Mouse (Mus musculus): Measurements from ENCODE around the gene Gse1. TPM values are rescaled to one million over a fixed set of nuclear protein-coding genes. Genes with fewer than 3 reads are reported as not detected.

The Gse1 gene
- polyA plus RNA-seq, 1 experiment from 2014 or later = 22.6 TPM

DNA sequence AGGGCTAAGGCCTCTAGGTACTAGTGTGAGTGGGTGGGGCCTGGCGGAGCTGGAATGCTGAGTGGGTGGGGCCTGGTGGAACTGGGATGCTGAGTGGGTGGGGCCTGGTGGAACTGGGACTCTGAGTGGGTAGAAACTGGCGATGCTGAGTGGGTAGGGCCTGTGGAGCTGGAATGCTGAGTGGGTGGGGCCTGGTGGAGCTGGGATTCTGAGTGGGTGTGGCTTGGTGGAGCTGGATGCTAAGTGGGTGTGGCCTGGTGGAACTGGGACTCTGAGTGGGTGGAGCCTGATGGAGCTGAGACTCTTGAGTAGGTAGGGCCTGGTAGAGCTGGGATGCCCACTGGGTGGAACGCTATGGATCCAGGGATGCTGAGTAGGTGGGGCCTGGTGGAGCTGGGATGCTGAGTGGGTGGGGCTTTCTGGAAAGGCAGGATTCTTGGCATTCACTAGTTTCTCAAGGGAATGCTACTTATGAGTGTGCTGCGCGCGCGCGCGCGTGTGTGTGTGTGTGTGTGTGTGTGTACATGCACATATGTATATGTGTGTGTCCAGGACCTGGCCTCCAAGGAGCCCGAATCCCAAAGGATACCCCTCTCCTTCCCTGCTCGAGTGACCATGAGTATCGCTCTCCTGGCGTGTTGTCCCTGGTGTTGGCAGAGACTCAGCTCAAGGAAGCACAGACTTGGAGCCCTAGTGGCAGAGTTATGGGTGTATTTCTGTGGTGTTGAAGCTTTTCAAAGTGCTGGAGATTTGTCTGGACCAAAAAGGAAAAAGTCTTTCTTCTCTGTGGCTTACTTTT is 290.7 kb downstream of the Gse1 start:
- ATAC-seq (no peak), DNase-seq (ENCODE audit: low spot score) (no peak)
- Histone ChIP-seq H3K9me3 (replicated peaks; ENCODE audit: control insufficient read depth, low read length) (no peaks in the 10 kb centered on the region), H3K4me3 (ENCODE audit: low read depth, low read length) (no peak overlapping the region), H3K4me1 (ENCODE audit: control insufficient read depth, insufficient read depth, low read length) (peaks cover 85% of the 10 kb centered on the region), H3K27ac (ENCODE audit: low read depth, low read length) (no peak overlapping the region), H3K4me2 (ENCODE audit: low read length) (no peak overlapping the region), H3K9ac (ENCODE audit: low read length) (no peak overlapping the region), H3K36me3 (ENCODE audit: control insufficient read depth, insufficient read depth, low read length) (no peaks in the 10 kb centered on the region), H3K27me3 (replicated peaks; ENCODE audit: control insufficient read depth, insufficient read depth, low read length) (no peaks in the 10 kb centered on the region)
- WGBS = 59% methylated on average over 14 of the region's 14 CpGs

DNA sequence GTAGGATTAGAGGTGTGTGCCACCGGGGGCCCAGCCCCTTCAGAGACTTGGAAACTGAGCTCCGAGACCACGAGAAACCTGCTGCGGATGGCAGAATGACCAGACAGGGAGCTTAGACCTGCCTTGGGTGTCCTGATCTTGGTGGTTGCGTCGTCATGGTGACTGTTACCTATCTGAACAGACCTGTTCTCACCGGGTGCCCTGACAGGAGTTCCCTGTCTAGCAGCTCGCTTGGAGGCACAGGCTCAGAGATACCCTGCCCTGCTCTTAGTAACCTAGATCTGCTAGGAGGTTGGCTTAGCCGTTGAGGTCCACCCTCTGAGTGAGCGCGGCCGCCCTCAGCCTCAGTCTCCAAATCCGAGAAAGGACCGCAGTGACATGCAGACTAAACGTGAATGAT is 292.0 kb downstream of the Gse1 start:
- ATAC-seq (no peak), DNase-seq (ENCODE audit: low spot score) (no peak)
- Histone ChIP-seq H3K9ac (ENCODE audit: low read length) (peak overlapping the region; percentile 40; the same call in 1 of the 2 replicates), H3K27me3 (replicated peaks; ENCODE audit: control insufficient read depth, insufficient read depth, low read length) (no peaks in the 10 kb centered on the region), H3K36me3 (ENCODE audit: control insufficient read depth, insufficient read depth, low read length) (no peaks in the 10 kb centered on the region), H3K4me1 (ENCODE audit: control insufficient read depth, insufficient read depth, low read length) (peaks cover 82% of the 10 kb centered on the region), H3K9me3 (replicated peaks; ENCODE audit: control insufficient read depth, low read length) (no peaks in the 10 kb centered on the region), H3K27ac (ENCODE audit: low read depth, low read length) (peak overlapping the region; percentile 95), H3K4me2 (ENCODE audit: low read length) (peak overlapping the region; percentile 25), H3K4me3 (ENCODE audit: low read depth, low read length) (no peak overlapping the region)
- WGBS = 64% methylated on average over 15 of the region's 15 CpGs

DNA sequence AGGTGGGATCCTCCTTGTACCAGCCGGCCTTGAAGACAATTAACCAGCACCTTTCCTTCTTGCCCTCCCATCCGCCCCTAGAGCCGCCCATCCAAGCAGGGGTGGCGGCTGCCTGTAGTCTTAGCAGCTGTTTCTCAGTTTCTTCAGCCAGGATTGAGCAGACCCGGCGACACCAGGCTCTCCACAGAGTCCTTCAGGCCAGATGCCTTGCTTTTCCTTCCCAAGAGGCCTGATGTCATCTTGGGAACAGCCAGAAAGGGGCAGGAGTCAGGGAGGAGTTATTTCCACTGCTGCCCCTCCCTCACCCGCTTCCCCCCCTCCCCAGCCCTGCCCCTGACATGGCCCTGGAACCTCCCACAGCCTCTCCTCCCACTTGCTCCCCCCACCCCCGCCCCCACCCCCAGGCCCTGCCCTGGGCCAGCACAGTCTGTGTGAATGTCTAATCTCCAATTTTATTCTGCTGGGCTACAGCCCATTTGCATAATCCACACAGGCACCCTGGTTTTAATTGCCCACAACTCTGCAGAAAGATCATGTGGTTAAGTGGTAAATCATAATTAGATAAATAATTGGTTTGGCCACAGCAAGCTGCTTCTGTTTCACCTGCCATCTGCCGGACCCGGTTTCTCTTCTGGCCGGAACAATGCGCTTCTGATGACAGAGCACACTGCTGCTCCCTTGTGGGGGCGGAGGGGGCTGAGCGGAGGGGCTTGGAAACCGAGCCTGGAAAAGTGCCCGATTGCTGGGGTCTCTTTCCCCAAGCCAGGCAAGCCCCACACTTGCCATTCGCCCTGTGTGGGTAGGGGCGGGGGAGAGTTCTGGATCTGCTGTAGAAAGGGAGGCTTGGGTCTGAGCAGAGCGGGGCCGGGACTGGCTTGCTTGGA is 292.7 kb downstream of the Gse1 start:
- Histone ChIP-seq H3K4me1 (ENCODE audit: control insufficient read depth, insufficient read depth, low read length) (peaks cover 85% of the 10 kb centered on the region), H3K36me3 (ENCODE audit: control insufficient read depth, insufficient read depth, low read length) (no peaks in the 10 kb centered on the region), H3K9ac (ENCODE audit: low read length) (peak overlapping the region; percentile 49), H3K27ac (ENCODE audit: low read depth, low read length) (peak overlapping the region; percentile 95), H3K4me2 (ENCODE audit: low read length) (peak overlapping the region; percentile 34), H3K4me3 (ENCODE audit: low read depth, low read length) (no peak overlapping the region), H3K27me3 (replicated peaks; ENCODE audit: control insufficient read depth, insufficient read depth, low read length) (no peaks in the 10 kb centered on the region), H3K9me3 (replicated peaks; ENCODE audit: control insufficient read depth, low read length) (no peaks in the 10 kb centered on the region)
- 3% methylated on average over 20 of the region's 20 CpGs for WGBS
- peak; percentile 97 for DNase-seq (ENCODE audit: low spot score)
- ATAC-seq = peak; percentile 88

DNA sequence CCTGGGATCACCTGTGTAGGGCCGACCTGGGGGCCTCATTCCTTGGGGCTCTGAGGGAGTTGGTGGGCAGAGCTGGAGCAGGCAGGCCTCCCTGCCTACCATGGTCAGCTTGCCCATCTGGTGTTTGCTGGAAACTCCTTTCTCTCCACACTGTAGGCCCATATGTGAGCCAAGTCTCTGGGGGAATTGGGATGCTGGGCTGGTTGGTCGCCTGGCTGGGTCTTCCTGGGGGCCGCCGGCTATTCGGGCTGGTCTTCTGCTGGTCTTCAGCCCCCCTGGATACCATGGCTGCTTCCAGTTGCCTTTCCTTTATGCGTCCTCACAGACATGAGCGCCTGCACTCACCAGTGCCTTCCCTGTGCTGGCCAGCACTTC is 293.3 kb downstream of the Gse1 start:
- ATAC-seq (no peak), DNase-seq (ENCODE audit: low spot score) (no peak)
- H3K4me2 ChIP-seq (ENCODE audit: low read length) = peak overlapping the region; percentile 34
- H3K9me3 ChIP-seq (replicated peaks; ENCODE audit: control insufficient read depth, low read length) = no peaks in the 10 kb centered on the region
- H3K27ac ChIP-seq (ENCODE audit: low read depth, low read length) = peak overlapping the region; percentile 95
- H3K4me3 ChIP-seq (ENCODE audit: low read depth, low read length) = no peak overlapping the region
- H3K27me3 ChIP-seq (replicated peaks; ENCODE audit: control insufficient read depth, insufficient read depth, low read length) = no peaks in the 10 kb centered on the region
- peak overlapping the region; percentile 49 for H3K9ac ChIP-seq (ENCODE audit: low read length)
- peaks cover 84% of the 10 kb centered on the region for H3K4me1 ChIP-seq (ENCODE audit: control insufficient read depth, insufficient read depth, low read length)
- 41% methylated on average over 7 of the region's 7 CpGs for WGBS
- no peaks in the 10 kb centered on the region for H3K36me3 ChIP-seq (ENCODE audit: control insufficient read depth, insufficient read depth, low read length)

DNA sequence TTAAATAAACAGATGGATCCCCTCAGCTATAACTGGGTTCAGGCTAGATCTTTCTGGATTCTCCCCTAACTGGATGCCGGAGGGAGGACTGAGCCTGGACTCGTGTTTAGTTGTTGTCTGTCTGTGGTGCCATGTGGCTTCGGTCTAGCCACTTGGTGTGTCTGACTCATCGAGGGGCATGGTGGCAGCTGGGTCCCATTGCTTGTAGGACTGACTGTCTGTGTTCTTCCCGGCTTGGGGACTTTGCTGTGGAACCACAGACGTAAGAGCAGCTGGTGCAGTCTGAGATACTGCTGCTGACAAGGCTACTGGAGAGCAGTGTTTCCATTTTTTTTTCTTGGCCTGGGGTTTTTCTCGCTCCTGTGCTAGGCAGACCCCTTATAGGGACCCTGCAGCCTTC is 295.4 kb downstream of the Gse1 start:
- Histone ChIP-seq H3K9ac (ENCODE audit: low read length) (peak overlapping the region; percentile 32; the same call in 1 of the 2 replicates), H3K27ac (ENCODE audit: low read depth, low read length) (peak overlapping the region; percentile 52; the same call in 1 of the 2 replicates)
- WGBS = 60% methylated on average over 7 of the region's 7 CpGs

DNA sequence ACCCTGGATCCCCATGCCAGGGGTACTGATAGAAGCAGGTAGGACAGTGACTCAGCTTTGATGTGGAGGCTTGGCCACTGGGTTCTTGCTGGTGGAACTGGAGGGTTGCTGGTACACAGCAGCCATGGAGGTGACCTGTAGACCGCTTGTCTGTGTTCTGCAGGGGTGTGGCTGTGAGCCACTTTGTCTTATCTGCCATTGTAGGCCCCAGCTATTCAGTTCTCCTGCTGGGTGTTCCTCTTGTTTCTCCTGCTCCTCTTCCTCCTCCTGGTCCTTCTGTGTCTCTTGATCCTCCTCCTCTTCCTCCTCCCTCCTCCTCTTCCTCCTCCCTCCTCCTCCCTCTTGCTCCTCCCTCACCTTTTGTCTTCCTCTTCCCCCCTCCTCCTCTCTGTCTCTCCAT is 296.9 kb downstream of the Gse1 start:
- WGBS = 100% methylated on average over 1 of the region's 1 CpGs
- no peaks in the 10 kb centered on the region for H3K27me3 ChIP-seq (replicated peaks; ENCODE audit: control insufficient read depth, insufficient read depth, low read length)
- ATAC-seq (no peak), DNase-seq (ENCODE audit: low spot score) (no peak)
- H3K9ac ChIP-seq (ENCODE audit: low read length) = peak overlapping the region; percentile 32; the same call in 1 of the 2 replicates
- peaks cover 74% of the 10 kb centered on the region for H3K4me1 ChIP-seq (ENCODE audit: control insufficient read depth, insufficient read depth, low read length)
- H3K27ac ChIP-seq (ENCODE audit: low read depth, low read length) = peak overlapping the region; percentile 14; the same call in 1 of the 2 replicates
- H3K9me3 ChIP-seq (replicated peaks; ENCODE audit: control insufficient read depth, low read length) = no peaks in the 10 kb centered on the region
- no peaks in the 10 kb centered on the region for H3K36me3 ChIP-seq (ENCODE audit: control insufficient read depth, insufficient read depth, low read length)
- H3K4me2 ChIP-seq (ENCODE audit: low read length) = no peak overlapping the region
- H3K4me3 ChIP-seq (ENCODE audit: low read depth, low read length) = no peak overlapping the region

More for the DNA sequence above, 295.4 kb downstream of the Gse1 start:
- DNase-seq (ENCODE audit: low spot score) (no peak), ATAC-seq (no peak)
- Histone ChIP-seq H3K27me3 (replicated peaks; ENCODE audit: control insufficient read depth, insufficient read depth, low read length) (no peaks in the 10 kb centered on the region), H3K4me1 (ENCODE audit: control insufficient read depth, insufficient read depth, low read length) (peaks cover 82% of the 10 kb centered on the region), H3K36me3 (ENCODE audit: control insufficient read depth, insufficient read depth, low read length) (no peaks in the 10 kb centered on the region), H3K4me3 (ENCODE audit: low read depth, low read length) (no peak overlapping the region), H3K9me3 (replicated peaks; ENCODE audit: control insufficient read depth, low read length) (no peaks in the 10 kb centered on the region), H3K4me2 (ENCODE audit: low read length) (no peak overlapping the region)

DNA sequence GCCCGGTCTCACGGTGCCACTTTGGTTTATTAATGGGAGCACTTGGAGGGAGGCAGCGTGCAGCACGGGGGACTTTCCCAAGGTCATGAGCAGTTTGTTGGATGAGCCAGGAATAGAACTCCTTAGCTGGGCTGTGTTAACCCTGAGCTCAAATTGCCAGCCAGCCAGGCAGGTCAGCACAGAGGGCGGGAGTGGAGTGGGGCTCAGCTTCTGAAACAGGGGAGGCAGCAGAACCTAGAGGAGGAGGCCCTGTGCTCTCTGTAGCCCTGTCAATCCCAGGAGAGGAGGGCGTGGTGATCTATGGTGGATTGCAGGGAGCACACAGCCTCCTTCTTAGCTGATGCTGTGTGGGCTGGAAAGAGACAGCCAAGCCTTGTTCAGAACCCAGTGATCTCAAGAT is 297.6 kb downstream of the Gse1 start:
- no peak overlapping the region for H3K4me3 ChIP-seq (ENCODE audit: low read depth, low read length)
- H3K27ac ChIP-seq (ENCODE audit: low read depth, low read length) = peak overlapping the region; percentile 14; the same call in 1 of the 2 replicates
- DNase-seq (ENCODE audit: low spot score) (no peak), ATAC-seq (no peak)
- no peaks in the 10 kb centered on the region for H3K36me3 ChIP-seq (ENCODE audit: control insufficient read depth, insufficient read depth, low read length)
- H3K9ac ChIP-seq (ENCODE audit: low read length) = peak overlapping the region; percentile 32
- H3K4me1 ChIP-seq (ENCODE audit: control insufficient read depth, insufficient read depth, low read length) = peaks cover 67% of the 10 kb centered on the region
- no peaks in the 10 kb centered on the region for H3K27me3 ChIP-seq (replicated peaks; ENCODE audit: control insufficient read depth, insufficient read depth, low read length)
- no peaks in the 10 kb centered on the region for H3K9me3 ChIP-seq (replicated peaks; ENCODE audit: control insufficient read depth, low read length)
- no peak overlapping the region for H3K4me2 ChIP-seq (ENCODE audit: low read length)
- 58% methylated on average over 6 of the region's 6 CpGs for WGBS

DNA sequence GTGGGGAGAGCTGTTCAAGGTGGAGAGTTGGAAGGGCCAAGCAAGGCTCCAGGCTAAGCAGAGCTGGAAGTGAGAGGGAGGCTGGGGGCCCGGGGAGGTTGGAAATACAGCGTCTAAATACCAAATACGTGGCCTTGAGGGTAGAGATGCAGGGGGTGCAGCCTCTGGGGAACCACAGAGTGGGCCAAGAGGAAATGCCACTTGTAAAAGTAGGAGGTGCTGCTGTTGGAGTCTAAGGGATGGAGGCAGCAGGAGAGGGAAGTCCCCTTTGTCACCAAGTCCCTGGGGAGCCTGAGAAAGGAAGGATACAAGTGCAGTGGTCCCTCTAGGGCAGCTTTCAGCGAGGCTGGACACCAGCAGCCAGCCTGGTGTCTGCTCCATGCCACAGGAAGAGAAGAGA is 298.3 kb downstream of the Gse1 start:
- H3K4me3 ChIP-seq (ENCODE audit: low read depth, low read length) = no peak overlapping the region
- H3K4me1 ChIP-seq (ENCODE audit: control insufficient read depth, insufficient read depth, low read length) = peaks cover 66% of the 10 kb centered on the region
- H3K9ac ChIP-seq (ENCODE audit: low read length) = no peak overlapping the region
- no peak for DNase-seq (ENCODE audit: low spot score)
- H3K9me3 ChIP-seq (replicated peaks; ENCODE audit: control insufficient read depth, low read length) = no peaks in the 10 kb centered on the region
- H3K27me3 ChIP-seq (replicated peaks; ENCODE audit: control insufficient read depth, insufficient read depth, low read length) = no peaks in the 10 kb centered on the region
- WGBS = 38% methylated on average over 4 of the region's 4 CpGs
- H3K36me3 ChIP-seq (ENCODE audit: control insufficient read depth, insufficient read depth, low read length) = no peaks in the 10 kb centered on the region
- no peak overlapping the region for H3K4me2 ChIP-seq (ENCODE audit: low read length)
- no peak for ATAC-seq
- H3K27ac ChIP-seq (ENCODE audit: low read depth, low read length) = no peak overlapping the region
